Mouse (Mus musculus) ES-Bruce4 (cell line): ENCODE results near the gene Rnd1.

Experiments
- CTCF ChIP-seq: IDR thresholded peaks from one replicate; pipeline ENCODE4 v1.8.1; 2011; ENCODE audit warnings: low read depth, low read length
- EP300 ChIP-seq: IDR thresholded peaks from 2 replicates; pipeline ENCODE4 v1.6.1; 2011; ENCODE audit warnings: low read depth, low read length; ENCODE audit not compliant: insufficient read depth
- POLR2A ChIP-seq: IDR thresholded peaks from one replicate; pipeline ENCODE4 v1.8.1; 2011; ENCODE audit warnings: low read length; ENCODE audit not compliant: insufficient read depth

- TF ChIP-seq CTCF (no peak), POLR2A (no peak), EP300 (no peak)
These were observed 25.8 kb downstream of the Rnd1 start for GRCm38 (mm10) chr15:98651431-98651830.
